Mouse (Mus musculus) embryonic fibroblast, embryonic 13.5 days (primary cell): ENCODE data around the gene Dcp1b.

Experiments
- CTCF ChIP-seq: IDR thresholded peaks from 2 replicates; pipeline ENCODE4 v1.5.1; 2011; ENCODE audit warnings: mild to moderate bottlenecking, control low read depth, low read length, moderate library complexity, borderline replicate concordance; ENCODE audit not compliant: insufficient read depth
- POLR2A ChIP-seq: IDR thresholded peaks from 2 replicates; pipeline ENCODE4 v1.6.1; 2011; ENCODE audit warnings: low read depth, mild to moderate bottlenecking, control low read depth, low read length, moderate library complexity

DNA sequence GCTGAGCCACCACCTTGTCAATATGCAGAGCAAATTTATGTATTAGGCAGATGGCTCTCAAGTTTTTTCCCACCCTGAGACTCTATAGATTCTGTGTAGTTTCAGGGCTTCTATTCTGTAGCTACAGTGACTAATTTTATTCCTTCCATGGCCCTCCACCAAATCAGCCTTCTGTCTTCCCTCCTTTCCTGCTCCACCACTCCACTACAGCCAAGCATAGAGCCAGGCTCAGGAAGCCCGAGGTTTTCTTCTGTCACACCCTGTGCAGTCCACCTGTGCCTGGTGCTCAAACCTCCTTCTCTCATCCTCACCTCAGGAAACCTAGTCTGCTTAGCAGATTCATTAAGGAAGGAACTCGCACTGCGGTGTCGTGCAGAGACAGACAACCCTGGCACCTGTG is 29.9 kb upstream of the Dcp1b start:
- TF ChIP-seq CTCF: no peak
- TF ChIP-seq POLR2A: no peak
